Mouse (Mus musculus): Measurements from ENCODE around the gene Ezr.
A peak's percentile ranks its signal among the peaks of the same experiment; 100 is the strongest.
"Not testable (repeated sequence)": the region's sequence is repeated elsewhere in the genome, so short reads cannot be mapped to it uniquely, and the experiment has no call there.

Ezr gene

GRCm38 (mm10) chr17:6703381-6704270 is 79.0 kb downstream of the Ezr start:
- not testable (repeated sequence) for DNase-seq (ENCODE audit: low read depth, low spot score); H3K36me3 ChIP-seq (ENCODE audit: control insufficient read depth, insufficient read depth, low read length, poor library complexity, severe bottlenecking); H3K27me3 ChIP-seq (ENCODE audit: control insufficient read depth, insufficient read depth, low read length, poor library complexity, severe bottlenecking)

- not testable (repeated sequence) for H3K27me3 ChIP-seq (ENCODE audit: control insufficient read depth, insufficient read depth, low read length, poor library complexity, severe bottlenecking); DNase-seq (ENCODE audit: low read depth, low spot score); H3K36me3 ChIP-seq (ENCODE audit: control insufficient read depth, insufficient read depth, low read length, poor library complexity, severe bottlenecking)
Measured at GRCm38 (mm10) chr17:6702625-6703221, 79.9 kb downstream of the Ezr start.

- not testable (repeated sequence) for DNase-seq (ENCODE audit: low read depth, low spot score); H3K27me3 ChIP-seq (ENCODE audit: control insufficient read depth, insufficient read depth, low read length, poor library complexity, severe bottlenecking); H3K36me3 ChIP-seq (ENCODE audit: control insufficient read depth, insufficient read depth, low read length, poor library complexity, severe bottlenecking)
Measured at GRCm38 (mm10) chr17:6700077-6700476, 82.5 kb downstream of the Ezr start.

GRCm38 (mm10) chr17:6699502-6699901 is 83.1 kb downstream of the Ezr start:
- not testable (repeated sequence) for DNase-seq (ENCODE audit: low read depth, low spot score); H3K27me3 ChIP-seq (ENCODE audit: control insufficient read depth, insufficient read depth, low read length, poor library complexity, severe bottlenecking); H3K36me3 ChIP-seq (ENCODE audit: control insufficient read depth, insufficient read depth, low read length, poor library complexity, severe bottlenecking)

GRCm38 (mm10) chr17:6697224-6697775 is 85.3 kb downstream of the Ezr start:
- DNase-seq (ENCODE audit: low read depth, low spot score): peak; percentile 63
- H3K27me3 ChIP-seq (ENCODE audit: control insufficient read depth, insufficient read depth, low read length, poor library complexity, severe bottlenecking); H3K36me3 ChIP-seq (ENCODE audit: control insufficient read depth, insufficient read depth, low read length, poor library complexity, severe bottlenecking): not testable (repeated sequence)

GRCm38 (mm10) chr17:6696521-6696920 is 86.1 kb downstream of the Ezr start:
- DNase-seq (ENCODE audit: low read depth, low spot score): peak; percentile 1
- not testable (repeated sequence) for H3K27me3 ChIP-seq (ENCODE audit: control insufficient read depth, insufficient read depth, low read length, poor library complexity, severe bottlenecking); H3K36me3 ChIP-seq (ENCODE audit: control insufficient read depth, insufficient read depth, low read length, poor library complexity, severe bottlenecking)

- H3K27me3 ChIP-seq (ENCODE audit: control insufficient read depth, insufficient read depth, low read length, poor library complexity, severe bottlenecking); H3K36me3 ChIP-seq (ENCODE audit: control insufficient read depth, insufficient read depth, low read length, poor library complexity, severe bottlenecking); DNase-seq (ENCODE audit: low read depth, low spot score): not testable (repeated sequence)
Measured at GRCm38 (mm10) chr17:6695712-6696111, 86.9 kb downstream of the Ezr start.

- H3K27me3 ChIP-seq (ENCODE audit: control insufficient read depth, insufficient read depth, low read length, poor library complexity, severe bottlenecking); H3K36me3 ChIP-seq (ENCODE audit: control insufficient read depth, insufficient read depth, low read length, poor library complexity, severe bottlenecking): not testable (repeated sequence)
- peak; percentile 66 for DNase-seq (ENCODE audit: low read depth, low spot score)
Measured at GRCm38 (mm10) chr17:6691596-6691995, 91.0 kb downstream of the Ezr start.

- H3K36me3 ChIP-seq (ENCODE audit: control insufficient read depth, insufficient read depth, low read length, poor library complexity, severe bottlenecking); DNase-seq (ENCODE audit: low read depth, low spot score); H3K27me3 ChIP-seq (ENCODE audit: control insufficient read depth, insufficient read depth, low read length, poor library complexity, severe bottlenecking): not testable (repeated sequence)
Measured at GRCm38 (mm10) chr17:6689344-6689743, 93.2 kb downstream of the Ezr start.
